Mouse (Mus musculus) small intestine, adult 2 months (tissue): ENCODE results near the gene Gckr.

Experiments used
- CTCF ChIP-seq: fragments of 200-500 bp; IDR thresholded peaks from 2 replicates; pipeline ENCODE4 v1.5.1; 2012; ENCODE audit warnings: low read depth, mild to moderate bottlenecking, control low read depth, inconsistent platforms, low read length, moderate library complexity, mixed read lengths; ENCODE audit not compliant: insufficient replicate concordance, insufficient read length; ENCODE audit errors: extremely low read depth
- POLR2A ChIP-seq: fragments of 200-500 bp; IDR thresholded peaks from 2 replicates; pipeline ENCODE4 v1.6.1; 2012; ENCODE audit warnings: low read depth, mild to moderate bottlenecking, control low read depth, inconsistent platforms, low read length, moderate library complexity

DNA sequence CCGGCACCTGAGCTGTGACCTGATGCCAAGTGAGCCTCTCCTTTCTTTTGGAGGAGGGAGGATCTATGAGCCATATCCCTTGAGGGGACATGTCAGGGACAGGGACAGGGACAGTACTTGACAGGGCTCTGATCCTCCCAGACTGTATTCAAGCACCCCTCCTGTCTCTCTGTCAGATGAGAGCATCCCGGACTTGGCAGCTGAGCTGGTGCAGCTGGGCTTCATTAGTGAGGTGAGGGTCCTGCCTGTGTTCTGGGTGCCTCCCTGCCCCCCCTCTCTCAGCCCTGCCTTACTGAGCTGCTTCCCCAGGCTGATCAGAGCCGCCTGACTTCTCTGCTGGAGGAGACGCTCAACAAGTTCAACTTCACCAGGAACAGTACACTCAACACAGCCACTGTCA is 46.5 kb upstream of the Gckr start:
- TF ChIP-seq POLR2A (no peak), CTCF (no peak)
